Mouse (Mus musculus) ES-CJ7 (cell line): Measurements from ENCODE around the gene B4galt5.

ENCODE experiments used
- DNase-seq: peaks from one replicate; pipeline ENCODE4 v3.0.0; 2011; ENCODE audit warnings: low read depth, low spot score

The B4galt5 gene

GRCm38 (mm10) chr2:167333450-167333849 lies 15.5 kb downstream of the B4galt5 start:
- DNase-seq = no peak

DNA sequence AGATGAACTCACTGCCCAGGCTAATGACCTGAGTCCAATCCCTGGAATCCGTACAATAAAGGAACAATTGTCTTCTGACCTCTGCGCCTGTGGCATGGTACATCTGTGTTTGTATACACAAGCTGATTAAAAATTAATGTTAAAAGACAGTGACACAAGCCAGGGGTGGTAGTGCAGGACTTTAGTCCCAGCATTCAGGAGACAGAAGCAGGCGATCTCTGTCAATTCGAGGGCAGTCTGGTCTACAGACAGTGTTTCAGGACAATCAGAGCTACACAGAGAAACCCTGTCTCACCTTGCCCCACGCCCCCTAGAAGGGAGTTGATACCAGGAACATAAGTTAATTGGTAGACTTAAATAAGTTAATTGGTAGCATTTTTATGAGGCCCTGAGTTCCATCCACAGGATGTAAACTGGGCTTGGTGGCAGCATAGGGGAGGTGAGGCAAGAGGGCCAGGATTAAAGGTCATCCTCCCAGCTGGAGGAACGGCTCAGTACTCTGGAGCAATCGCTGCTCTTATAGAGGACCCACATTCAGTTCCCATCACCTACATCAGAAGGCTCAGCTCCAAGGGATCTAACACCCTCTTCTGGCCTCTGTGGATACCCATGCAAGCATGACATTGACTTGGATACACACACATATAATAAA lies 16.5 kb downstream of the B4galt5 start:
- no peak for DNase-seq

GRCm38 (mm10) chr2:167331432-167331921 lies 17.5 kb downstream of the B4galt5 start:
- no peak for DNase-seq

- DNase-seq = no peak
Observed at GRCm38 (mm10) chr2:167330581-167330980, 18.4 kb downstream of the B4galt5 start.

DNA sequence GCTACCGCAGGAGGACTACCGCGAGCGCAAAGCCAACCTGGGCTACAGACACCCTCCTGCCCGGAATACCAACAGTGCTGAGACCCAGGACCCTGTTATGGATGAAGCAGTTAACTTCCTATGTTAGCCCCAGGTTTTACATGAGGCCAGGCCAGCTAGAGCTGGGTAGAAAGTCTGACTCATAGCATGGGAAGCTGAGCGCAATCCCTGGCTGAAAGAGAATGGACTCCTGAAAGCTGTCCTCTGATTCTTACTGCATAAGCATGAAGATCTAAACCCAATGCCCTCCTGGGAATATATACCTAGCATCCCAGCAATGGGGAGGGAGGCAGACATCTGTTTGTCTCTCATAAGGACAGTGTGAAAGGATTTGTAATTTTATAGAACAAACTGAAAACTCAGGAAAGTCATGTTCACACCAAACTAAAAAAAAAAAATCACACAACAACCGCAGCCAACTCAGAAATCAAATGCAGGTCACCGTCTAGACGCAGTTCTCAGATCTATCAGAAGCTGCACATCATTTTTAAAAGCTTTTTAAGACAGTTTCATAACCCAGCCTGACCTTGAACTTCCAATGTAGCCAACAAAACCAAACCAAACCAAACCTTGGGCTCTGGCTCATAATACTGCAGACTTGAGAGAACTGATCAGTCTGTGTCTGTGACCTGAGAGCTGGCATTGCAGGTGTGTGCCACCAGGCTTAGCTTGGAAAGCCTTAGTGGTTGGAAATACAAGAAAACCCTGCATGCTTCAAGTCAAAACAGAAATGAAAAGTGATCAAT lies 19.3 kb downstream of the B4galt5 start:
- no peak for DNase-seq

GRCm38 (mm10) chr2:167328340-167328739 lies 20.6 kb downstream of the B4galt5 start:
- no peak for DNase-seq

GRCm38 (mm10) chr2:167326582-167326981 lies 22.4 kb downstream of the B4galt5 start:
- DNase-seq = peak; percentile 65

GRCm38 (mm10) chr2:167324151-167324930 lies 24.6 kb downstream of the B4galt5 start:
- no peak for DNase-seq

- no peak for DNase-seq
Observed at GRCm38 (mm10) chr2:167323116-167323515, 25.9 kb downstream of the B4galt5 start.

- DNase-seq = no peak
Observed at GRCm38 (mm10) chr2:167321372-167321771, 27.6 kb downstream of the B4galt5 start.

DNA sequence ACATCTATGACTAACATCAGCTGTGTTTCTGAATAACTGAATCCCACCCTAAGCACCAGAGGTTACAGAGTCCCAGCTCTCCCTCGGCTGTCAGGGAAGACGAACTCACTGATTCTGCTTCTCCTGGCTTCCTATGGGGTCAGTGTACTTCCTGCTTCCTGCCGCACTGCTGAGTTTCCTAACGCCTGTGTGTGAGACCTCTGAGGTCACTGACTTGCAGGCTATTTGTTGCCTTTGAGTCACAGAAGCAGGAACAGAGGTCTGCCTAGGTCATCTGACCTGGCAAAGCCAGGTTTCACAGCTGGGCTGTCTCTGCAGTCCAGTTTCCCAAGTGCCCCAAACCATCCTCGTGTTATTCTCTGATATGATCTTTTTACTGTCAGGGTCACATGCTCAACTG lies 30.0 kb downstream of the B4galt5 start:
- DNase-seq = no peak

- DNase-seq = no peak
Observed at GRCm38 (mm10) chr2:167316724-167317187, 32.2 kb downstream of the B4galt5 start.

- DNase-seq = no peak
Observed at GRCm38 (mm10) chr2:167314491-167314890, 34.5 kb downstream of the B4galt5 start.

DNA sequence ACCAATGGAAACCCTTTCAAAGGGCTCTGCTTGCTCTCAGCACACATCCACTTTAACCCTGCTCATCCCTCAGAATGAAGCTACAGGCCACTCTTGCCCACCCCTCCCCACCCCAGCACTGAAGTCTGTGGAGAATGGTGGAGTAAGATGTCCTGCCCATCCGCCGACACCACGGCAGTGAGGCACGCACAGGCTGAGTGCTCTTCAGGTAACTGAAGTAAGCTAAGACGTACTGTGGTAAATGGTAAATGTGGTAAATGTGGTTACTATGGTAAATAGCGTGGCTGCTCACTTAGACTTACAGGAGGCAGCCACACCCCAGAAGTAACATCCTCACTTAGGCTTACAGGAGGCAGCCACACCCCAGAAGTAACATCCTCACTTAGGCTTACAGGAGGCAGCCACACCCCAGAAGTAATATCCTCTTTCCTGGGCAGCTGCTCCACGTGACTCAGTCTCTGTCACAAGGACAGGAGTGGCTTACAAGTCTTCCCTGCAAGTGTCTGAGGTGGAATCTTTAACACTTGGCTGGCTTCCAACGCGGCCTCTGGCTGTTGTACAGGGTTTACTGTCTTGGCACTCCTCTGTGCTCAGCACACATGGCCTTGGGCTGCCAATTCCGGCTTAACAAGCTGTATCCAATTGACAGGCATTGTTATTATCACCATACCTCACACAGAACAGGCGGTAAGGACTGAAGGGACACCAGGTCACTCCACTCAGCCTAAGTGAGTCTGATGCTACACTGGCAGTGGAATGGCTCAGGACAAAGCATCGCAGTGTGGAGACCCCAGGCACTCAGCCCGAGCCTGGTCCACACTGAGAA lies 35.3 kb downstream of the B4galt5 start:
- DNase-seq = peak; percentile 86

DNA sequence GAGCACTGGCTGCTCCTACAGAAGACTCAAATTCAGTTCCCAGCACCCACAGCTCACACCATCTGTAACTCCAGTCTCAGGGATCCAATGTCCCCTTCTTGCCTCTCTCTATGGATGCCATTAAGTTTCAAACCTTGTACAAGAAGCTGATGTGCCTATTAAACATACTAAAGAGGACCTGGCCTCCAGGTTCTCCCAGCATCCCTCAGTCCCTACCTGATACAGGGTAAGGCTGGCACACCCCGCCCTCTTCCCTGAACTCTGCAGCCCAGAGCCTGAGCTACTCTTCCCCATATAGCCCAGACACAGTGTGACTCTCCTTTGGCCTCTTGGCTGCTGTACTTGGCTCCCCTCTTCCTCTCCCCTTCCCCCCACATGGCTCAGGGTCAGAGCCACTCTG lies 38.9 kb downstream of the B4galt5 start:
- DNase-seq = no peak

GRCm38 (mm10) chr2:167309286-167309685 lies 39.7 kb downstream of the B4galt5 start:
- DNase-seq = no peak

DNA sequence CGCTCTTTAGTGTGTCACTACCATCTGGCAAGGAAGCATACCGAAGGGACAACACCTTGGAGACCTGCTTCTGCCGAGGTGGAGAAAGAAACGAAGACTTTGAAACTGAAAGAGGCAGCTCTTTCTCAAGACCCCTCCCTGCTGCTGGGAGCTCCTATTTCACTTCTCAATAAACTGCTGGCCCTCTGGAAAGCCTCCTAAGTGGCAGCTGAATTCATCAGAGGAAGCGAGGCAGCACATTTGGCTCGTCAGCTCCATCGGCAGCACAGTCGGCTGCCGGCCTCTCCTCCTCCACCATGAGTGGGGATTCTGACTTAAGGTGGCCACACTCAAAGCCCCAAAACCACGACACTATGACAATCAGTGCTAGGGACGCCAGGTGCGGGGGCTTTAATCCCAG lies 41.3 kb downstream of the B4galt5 start:
- DNase-seq = no peak

- no peak for DNase-seq
Observed at GRCm38 (mm10) chr2:167306626-167307541, 42.1 kb downstream of the B4galt5 start.

- DNase-seq = no peak
Observed at GRCm38 (mm10) chr2:167306273-167306594, 42.7 kb downstream of the B4galt5 start.
